Mouse (Mus musculus) brain, embryonic 14.5 days (tissue): ENCODE results near the gene Dus4l.

Experiments used
- CTCF ChIP-seq: fragments of 200-500 bp; IDR thresholded peaks from 2 replicates; pipeline ENCODE4 v1.5.1; 2012; ENCODE audit warnings: inconsistent platforms, mild to moderate bottlenecking, moderate library complexity, borderline replicate concordance; ENCODE audit not compliant: insufficient read depth, insufficient read length; ENCODE audit errors: extremely low read depth
- POLR2A ChIP-seq: fragments of 200-500 bp; IDR thresholded peaks from 2 replicates; pipeline ENCODE4 v1.6.1; 2012; ENCODE audit warnings: mild to moderate bottlenecking, inconsistent platforms, borderline replicate concordance; ENCODE audit not compliant: poor library complexity, insufficient read depth, insufficient read length, severe bottlenecking; ENCODE audit errors: extremely low read depth

GRCm38 (mm10) chr12:31686679-31687078 is 32.1 kb upstream of the Dus4l start:
- TF ChIP-seq CTCF (no peak), POLR2A (no peak)
